Mouse (Mus musculus): ENCODE measurements around the gene Pdss2.

DNA sequence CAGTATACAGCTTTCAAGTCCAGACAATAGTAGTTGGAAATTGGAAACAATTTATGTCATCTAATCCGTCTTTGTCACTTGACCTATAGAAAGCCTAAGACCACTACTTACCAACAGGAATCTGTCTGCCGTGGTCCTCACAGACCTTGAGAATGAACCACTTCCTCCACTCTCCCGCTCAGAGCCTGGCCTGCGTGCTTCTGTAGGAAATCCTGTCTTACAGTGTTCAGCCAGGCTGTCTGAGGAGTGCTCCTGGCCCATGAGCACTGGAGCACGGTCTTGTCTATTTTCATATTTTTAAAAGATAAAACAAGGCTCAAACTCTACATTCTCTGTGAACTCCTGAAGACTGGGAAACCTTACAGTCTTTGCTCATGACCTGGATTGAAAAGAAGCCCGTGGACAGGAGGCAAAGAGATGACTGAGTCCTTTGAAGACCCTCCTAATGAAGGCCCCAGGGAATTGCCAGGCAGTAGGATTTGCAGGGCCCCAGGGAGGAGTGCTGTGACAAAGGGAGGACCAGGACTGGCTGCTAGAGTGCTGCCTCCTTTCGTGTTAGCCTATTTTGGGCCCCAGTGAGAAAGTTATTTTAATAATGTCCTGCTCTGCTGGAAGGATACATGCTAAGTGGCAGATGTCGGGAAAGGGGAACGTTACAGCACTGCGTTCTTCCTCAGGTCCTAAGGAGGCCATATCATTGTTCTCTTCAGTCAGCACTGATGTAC lies 188.4 kb downstream of the Pdss2 start:
- TF ChIP-seq ZNF384 (IDR thresholded peaks at IDR 0.05; ENCODE audit: low read depth, low read length) (no peak), ZC3H11A (IDR thresholded peaks at IDR 0.05; ENCODE audit: borderline replicate concordance, low read depth, low read length) (no peak), HCFC1 (IDR thresholded peaks at IDR 0.05; ENCODE audit: borderline replicate concordance, insufficient read depth, low read length) (no peak)

Data from ES-E14 (cell line).